Mouse (Mus musculus) liver, embryonic 11.5 days (tissue): ENCODE results near the gene Slc9a3r2. TPM values are rescaled to one million over a fixed set of nuclear protein-coding genes. Genes with fewer than 3 reads are reported as not detected.
"Not testable (repeated sequence)": the region's sequence is repeated elsewhere in the genome, so short reads cannot be mapped to it uniquely, and the experiment has no call there.

Experiments used
- ATAC-seq: fragments of 200-750 bp; cut with Nextera tagmentation; replicated peaks from 2 replicates; pipeline ENCODE4 v1.8.0; 2017; ENCODE audit warnings: moderate number of reproducible peaks, mild to moderate bottlenecking, moderate TSS enrichment, moderate library complexity; ENCODE audit not compliant: low FRiP score
- DNase-seq: peaks from one replicate; pipeline ENCODE4 v3.0.0-alpha.2; 2017; ENCODE audit warnings: low spot score
- H3K27ac ChIP-seq: fragments of 300-500 bp; sonication (generic); 2 replicates; pipeline ENCODE4 v1.5.1; 2014; ENCODE audit warnings: mild to moderate bottlenecking, low read depth, low read length, control low read depth
- H3K27me3 ChIP-seq: fragments of 300-500 bp; sonication (generic); replicated peaks from 2 replicates; pipeline ENCODE4 v1.6.1; 2014; ENCODE audit warnings: low read length, mixed read lengths; ENCODE audit not compliant: control insufficient read depth, insufficient read depth
- H3K36me3 ChIP-seq: fragments of 300-500 bp; sonication (generic); 2 replicates; pipeline ENCODE4 v1.6.1; 2014; ENCODE audit warnings: mild to moderate bottlenecking, low read length, moderate library complexity, mixed read lengths; ENCODE audit not compliant: control insufficient read depth, insufficient read depth
- H3K4me1 ChIP-seq: fragments of 300-500 bp; sonication (generic); replicated peaks from 2 replicates; pipeline ENCODE4 v1.6.1; 2014; ENCODE audit warnings: low read length, mixed read lengths; ENCODE audit not compliant: control insufficient read depth, insufficient read depth
- H3K4me2 ChIP-seq: fragments of 300-500 bp; sonication (generic); 2 replicates; pipeline ENCODE4 v1.6.1; 2014; ENCODE audit warnings: mild to moderate bottlenecking, control low read depth, moderate library complexity
- H3K4me3 ChIP-seq: fragments of 300-500 bp; sonication (generic); 2 replicates; pipeline ENCODE4 v1.5.1; 2014; ENCODE audit warnings: low read depth, low read length, control low read depth
- H3K9ac ChIP-seq: fragments of 300-500 bp; sonication (generic); 2 replicates; pipeline ENCODE4 v1.6.1; 2014; ENCODE audit warnings: low read depth, low read length, control low read depth
- H3K9me3 ChIP-seq: fragments of 300-500 bp; sonication (generic); 2 replicates; pipeline ENCODE4 v1.6.1; 2016; ENCODE audit warnings: low read length, inconsistent platforms, mixed read lengths; ENCODE audit not compliant: control insufficient read depth
- WGBS: fragments of 180-500 bp; shearing (Covaris S2); extraction: QIAGEN DNeasy Blood & Tissue Kit; methylation state at CpG from one replicate; pipeline ENCODE4 v1.1.7; 2014; 5-methylcytosine and 5-hydroxymethylcytosine counted together
- polyA plus RNA-seq: library from polyadenylated mRNA; unstranded; fragments of >200 nt; fragmentation: Nextera tagmentation; extraction: Ambion mirVana; gene quantifications from 2 replicates; pipeline ENCODE4 v1.2.1, GENCODE M21; 2014

Slc9a3r2 gene
- polyA plus RNA-seq, 1 experiment from 2014 or later, result 23.6 TPM

- 6% methylated on average over 8 of the region's 8 CpGs for WGBS
- Histone ChIP-seq H3K9ac (peak overlapping the region; percentile 98), H3K4me2 (peak overlapping the region; percentile 90), H3K4me3 (peak overlapping the region; percentile 99), H3K36me3 (no peaks in the 10 kb centered on the region), H3K4me1 (peaks cover 38% of the 10 kb centered on the region), H3K27me3 (no peaks in the 10 kb centered on the region), H3K9me3 (no peaks in the 10 kb centered on the region), H3K27ac (peak overlapping the region; percentile 82)
- ATAC-seq (no peak), DNase-seq (no peak)
Observed at GRCm38 (mm10) chr17:24670246-24670844, 20.2 kb upstream of the Slc9a3r2 start.

DNA sequence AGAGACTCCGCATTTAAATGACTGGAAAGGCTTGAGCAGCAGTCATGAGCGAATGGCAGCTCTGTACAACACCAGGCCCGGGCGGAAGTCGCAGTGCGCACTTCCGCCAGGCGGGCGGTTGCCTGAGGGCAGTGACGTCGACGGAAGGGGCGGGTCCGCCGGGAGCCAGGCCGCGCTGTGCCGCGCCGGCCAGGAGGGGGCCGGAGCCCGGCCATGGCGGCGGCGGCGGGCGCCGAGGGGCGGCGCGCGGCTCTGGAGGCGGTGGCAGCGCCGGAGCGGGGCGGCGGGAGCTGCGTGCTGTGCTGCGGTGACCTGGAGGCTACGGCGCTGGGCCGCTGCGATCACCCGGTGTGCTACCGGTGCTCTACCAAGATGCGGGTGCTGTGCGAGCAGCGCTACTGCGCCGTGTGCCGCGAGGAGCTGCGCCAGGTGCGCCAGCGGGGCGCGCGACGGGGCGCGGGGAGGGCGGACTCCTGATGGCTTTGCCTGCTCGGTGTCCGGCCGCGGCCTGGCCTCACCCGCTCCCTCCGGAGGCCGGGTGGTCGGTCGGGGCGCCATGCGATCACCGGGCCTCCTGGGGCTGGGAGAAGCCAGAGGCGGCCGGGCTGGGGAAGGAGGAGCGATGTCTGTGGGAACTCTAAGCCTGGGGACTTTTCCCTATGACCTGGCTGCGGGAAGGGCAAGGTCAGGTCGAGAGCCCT is 19.6 kb upstream of the Slc9a3r2 start, which contains the start of gene Zfp598:
Zfp598 (plus strand) TSS at position 143 of the 701 bp plus-strand sequence.
- Histone ChIP-seq H3K27ac (peak within 1 kb of the TSS; percentile 82), H3K4me1 (peaks cover 38% of the 10 kb centered on the region), H3K9ac (peak within 1 kb of the TSS; percentile 98), H3K27me3 (no peaks in the 10 kb centered on the region), H3K9me3 (no peaks in the 10 kb centered on the region), H3K36me3 (no peaks in the 10 kb centered on the region), H3K4me2 (peak within 1 kb of the TSS; percentile 90), H3K4me3 (peak within 1 kb of the TSS; percentile 99)
- peak; percentile 99 for ATAC-seq
- peak; percentile 92 for DNase-seq
- WGBS, result under 1% methylated on average over 73 of the region's 80 CpGs

DNA sequence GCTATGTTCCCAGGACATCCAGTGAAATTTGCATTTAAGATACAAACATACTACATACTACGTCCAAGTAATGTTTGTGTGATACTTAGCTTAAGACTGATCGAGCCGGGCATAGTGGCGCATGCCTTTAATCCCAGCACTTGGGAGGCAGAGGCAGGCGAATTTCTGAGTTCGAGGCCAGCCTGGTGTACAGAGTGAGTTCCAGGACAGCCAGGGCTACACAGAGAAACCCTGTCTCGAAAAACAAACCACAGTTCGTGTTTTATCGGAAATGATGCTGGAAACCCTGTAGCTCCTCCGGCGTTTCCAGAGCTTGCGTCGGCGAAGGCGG is 19.1 kb upstream of the Slc9a3r2 start:
- H3K27ac ChIP-seq, result peak overlapping the region; percentile 82; the same call in 1 of the 2 replicates
- peak overlapping the region; percentile 98 for H3K9ac ChIP-seq
- DNase-seq, H3K27me3 ChIP-seq, H3K36me3 ChIP-seq, H3K9me3 ChIP-seq: not testable (repeated sequence)
- H3K4me3 ChIP-seq, result peak overlapping the region; percentile 99
- H3K4me2 ChIP-seq, result peak overlapping the region; percentile 90
- 8% methylated on average over 15 of the region's 15 CpGs for WGBS
- ATAC-seq, result peak; percentile 27; the same call in 1 of the 2 replicates
- peaks cover 34% of the 10 kb centered on the region for H3K4me1 ChIP-seq

DNA sequence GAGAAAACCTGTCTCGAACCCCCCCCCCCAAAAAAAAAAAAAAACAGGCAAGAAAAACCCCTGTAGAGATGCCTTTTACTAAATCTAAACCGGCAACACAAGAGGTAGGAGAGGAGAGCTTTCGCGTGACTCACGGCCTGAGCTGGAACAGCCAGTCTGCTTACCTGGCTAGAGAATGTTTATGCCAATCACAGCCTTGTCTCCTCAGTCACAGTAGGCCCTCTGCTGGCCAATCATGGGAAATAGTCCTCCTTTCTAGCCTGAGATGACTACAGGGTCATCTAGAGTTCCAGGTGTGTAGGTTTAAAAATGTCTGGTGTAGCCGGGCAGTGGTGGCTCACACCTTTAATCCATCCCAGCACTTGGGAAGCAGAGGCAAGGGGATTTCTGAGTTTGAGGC is 17.3 kb upstream of the Slc9a3r2 start:
- H3K27me3 ChIP-seq, result no peaks in the 10 kb centered on the region
- no peak for DNase-seq
- peaks cover 28% of the 10 kb centered on the region for H3K4me1 ChIP-seq
- no peak for ATAC-seq
- no peaks in the 10 kb centered on the region for H3K36me3 ChIP-seq
- H3K4me3 ChIP-seq, result no peak overlapping the region
- H3K9ac ChIP-seq, result no peak overlapping the region
- H3K27ac ChIP-seq, result no peak overlapping the region
- H3K9me3 ChIP-seq, result no peaks in the 10 kb centered on the region
- WGBS, result 28% methylated on average over 6 of the region's 6 CpGs
- H3K4me2 ChIP-seq, result no peak overlapping the region

DNA sequence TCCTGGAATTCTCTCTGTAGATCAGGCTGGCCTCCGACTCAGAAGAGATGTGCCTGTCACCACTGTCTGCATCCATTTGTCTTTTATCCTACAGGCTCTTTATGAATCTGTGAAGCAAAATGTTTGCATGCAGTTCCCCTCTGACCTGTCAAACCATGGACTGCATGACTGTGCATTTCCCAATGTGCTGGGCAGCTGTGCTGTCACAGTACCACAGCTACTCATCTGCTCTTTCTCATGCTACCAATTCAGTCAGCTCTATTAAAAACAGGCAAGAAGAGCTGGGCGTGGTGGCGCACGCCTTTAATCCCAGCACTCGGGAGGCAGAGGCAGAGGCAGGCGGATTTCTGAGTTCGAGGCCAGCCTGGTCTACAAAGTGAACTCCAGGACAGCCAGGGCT is 16.9 kb upstream of the Slc9a3r2 start:
- H3K36me3 ChIP-seq, H3K27me3 ChIP-seq, DNase-seq, H3K9ac ChIP-seq, H3K4me3 ChIP-seq, H3K9me3 ChIP-seq, ATAC-seq, H3K27ac ChIP-seq, H3K4me2 ChIP-seq: not testable (repeated sequence)
- WGBS, result 55% methylated on average over 7 of the region's 7 CpGs
- H3K4me1 ChIP-seq, result peaks cover 24% of the 10 kb centered on the region

- 0 out of 2 replicates have a peak, but pooled peaks have one; percentile 46 for ATAC-seq
- DNase-seq, result no peak
- H3K4me3 ChIP-seq, result peak within 1 kb of the TSS; percentile 40
- H3K9me3 ChIP-seq, result no peaks in the 10 kb centered on the region
- H3K27ac ChIP-seq, result no peak within 1 kb of the TSS
- WGBS, result 2% methylated on average over 47 of the region's 47 CpGs
- H3K36me3 ChIP-seq, result no peaks in the 10 kb centered on the region
- peaks cover 43% of the 10 kb centered on the region for H3K27me3 ChIP-seq
- H3K4me2 ChIP-seq, result peak within 1 kb of the TSS; percentile 72
- peaks cover 10% of the 10 kb centered on the region; the same call in 1 of the 2 replicates for H3K4me1 ChIP-seq
- H3K9ac ChIP-seq, result peak within 1 kb of the TSS; percentile 44
Observed at GRCm38 (mm10) chr17:24658017-24658758, 8.1 kb upstream of the Slc9a3r2 start, which contains the start of gene Npw. TSS of gene Npw (minus strand) at chr17:24658457.

DNA sequence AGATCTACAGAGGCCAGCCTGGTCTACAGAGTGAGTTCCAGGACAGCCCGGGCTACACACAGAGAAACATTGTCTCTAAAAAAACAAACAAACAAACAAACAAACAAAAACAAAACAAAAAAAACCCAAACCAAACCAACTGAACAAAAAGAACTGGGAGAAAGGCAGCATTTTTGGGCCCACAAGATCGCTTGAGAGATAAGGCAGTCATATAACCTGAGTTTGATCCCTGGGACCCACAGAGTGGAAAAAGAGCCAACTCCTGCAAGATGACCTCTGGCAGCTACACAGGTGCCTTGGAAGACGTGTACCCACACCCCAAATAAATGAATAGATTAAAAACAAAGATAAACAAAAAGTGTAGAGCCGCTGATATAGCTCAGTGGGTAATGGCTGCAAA is 4.8 kb upstream of the Slc9a3r2 start:
- 72% methylated on average over 4 of the region's 4 CpGs for WGBS
- no peak for ATAC-seq
- H3K27me3 ChIP-seq, result peaks cover 53% of the 10 kb centered on the region

DNA sequence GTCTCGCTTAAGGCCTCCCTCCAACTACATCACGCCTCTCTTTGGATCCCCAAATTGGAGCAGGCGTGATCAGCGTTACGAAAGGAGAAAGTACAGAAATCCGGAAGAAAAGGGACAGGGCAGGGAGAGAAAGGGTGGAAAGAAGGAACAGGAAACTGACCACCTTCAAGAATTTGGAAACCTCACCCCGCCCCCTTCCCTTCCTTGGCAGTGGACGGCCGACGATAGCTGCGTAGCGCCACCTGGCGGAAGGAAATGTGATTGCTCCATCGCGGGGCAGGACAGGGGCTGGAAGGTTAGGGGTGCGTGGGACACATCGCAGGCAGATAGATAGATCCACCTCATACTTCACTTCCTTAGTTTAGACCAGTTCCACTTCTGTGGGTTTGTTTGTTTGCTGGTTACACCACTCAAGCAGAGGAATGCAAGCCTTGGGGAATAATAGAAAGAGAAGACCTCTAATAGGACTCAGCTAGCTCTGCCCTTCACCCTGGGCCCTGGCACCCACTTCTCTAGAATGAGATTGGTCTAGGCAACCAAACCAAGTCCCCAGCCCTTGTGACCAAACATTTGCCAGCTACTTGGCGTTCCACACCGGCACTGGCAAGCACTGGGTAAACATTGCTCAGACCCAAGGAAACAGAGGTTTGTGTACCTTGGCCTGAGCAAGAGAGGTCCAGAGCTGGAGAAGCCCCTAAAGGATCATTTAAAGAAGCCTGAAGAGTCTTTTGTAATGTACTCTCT is 4.0 kb upstream of the Slc9a3r2 start:
- H3K27me3 ChIP-seq, result peaks cover 52% of the 10 kb centered on the region
- ATAC-seq (no peak; the same call in 1 of the 2 replicates), DNase-seq (peak; percentile 83)
- H3K36me3 ChIP-seq, result no peaks in the 10 kb centered on the region
- H3K9me3 ChIP-seq, result no peaks in the 10 kb centered on the region
- no peak overlapping the region for H3K9ac ChIP-seq
- H3K27ac ChIP-seq, result no peak overlapping the region
- WGBS, result 5% methylated on average over 19 of the region's 19 CpGs
- peaks cover 21% of the 10 kb centered on the region for H3K4me1 ChIP-seq
- peak overlapping the region; percentile 55 for H3K4me2 ChIP-seq
- H3K4me3 ChIP-seq, result peak overlapping the region; percentile 23; the same call in 1 of the 2 replicates

More for the DNA sequence above, 4.8 kb upstream of the Slc9a3r2 start:
- peaks cover 15% of the 10 kb centered on the region for H3K4me1 ChIP-seq
- no peak for DNase-seq
- H3K9ac ChIP-seq, result no peak overlapping the region
- no peak overlapping the region for H3K4me2 ChIP-seq
- H3K36me3 ChIP-seq, result no peaks in the 10 kb centered on the region
- H3K4me3 ChIP-seq, result no peak overlapping the region
- H3K9me3 ChIP-seq, result no peaks in the 10 kb centered on the region
- no peak overlapping the region for H3K27ac ChIP-seq
